Mouse (Mus musculus): ENCODE measurements around the gene Cdsn. TPM values are rescaled to one million over a fixed set of nuclear protein-coding genes. Genes with fewer than 3 reads are reported as not detected.

Gene Cdsn
- total RNA-seq, 4 experiments from 2014 or later: 0.29 to 1.1 TPM; not detected in 2

DNA sequence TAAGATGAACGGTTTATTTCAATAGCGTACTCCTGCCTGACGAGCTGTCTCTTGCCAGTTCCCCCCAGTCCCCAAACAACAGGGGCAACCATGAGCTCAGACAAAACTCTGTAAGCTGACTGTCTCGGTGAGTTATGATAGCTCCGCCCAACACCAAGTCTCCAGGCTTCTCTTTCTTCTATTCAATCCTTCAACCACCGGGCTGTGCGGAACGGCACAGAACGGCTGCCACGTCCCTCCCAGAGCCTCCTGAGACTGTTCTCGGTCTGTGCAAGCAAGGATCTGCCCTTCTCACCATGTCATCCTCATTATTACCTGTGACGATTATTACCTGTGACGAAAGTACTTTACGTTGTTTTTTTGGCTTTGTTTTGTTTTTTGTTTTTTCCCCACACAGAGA lies 18.9 kb downstream of the Cdsn start:
- no peak for DNase-seq (ENCODE audit: low spot score in 2 of 2)

DNA sequence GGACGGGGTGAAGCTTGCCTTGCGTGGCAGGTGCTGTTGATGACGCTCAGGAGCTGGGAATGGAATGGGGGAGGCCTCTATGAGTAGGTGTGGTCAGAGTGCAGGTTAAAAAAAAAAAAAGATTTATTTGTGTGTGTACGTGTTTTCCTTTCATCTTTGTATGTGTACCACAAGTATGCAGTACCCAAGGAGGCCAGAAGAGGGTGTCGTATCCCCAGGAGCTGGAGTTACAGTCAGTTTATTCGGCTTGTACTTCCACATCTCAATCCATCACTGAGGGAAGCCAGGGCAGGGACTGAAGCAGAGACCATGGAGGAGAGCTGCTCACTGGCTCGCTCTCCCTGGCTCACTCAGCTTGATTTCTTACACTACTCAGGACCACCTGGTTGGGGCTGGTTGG lies 19.5 kb downstream of the Cdsn start:
- no peak for DNase-seq (ENCODE audit: low spot score in 2 of 2)

DNA sequence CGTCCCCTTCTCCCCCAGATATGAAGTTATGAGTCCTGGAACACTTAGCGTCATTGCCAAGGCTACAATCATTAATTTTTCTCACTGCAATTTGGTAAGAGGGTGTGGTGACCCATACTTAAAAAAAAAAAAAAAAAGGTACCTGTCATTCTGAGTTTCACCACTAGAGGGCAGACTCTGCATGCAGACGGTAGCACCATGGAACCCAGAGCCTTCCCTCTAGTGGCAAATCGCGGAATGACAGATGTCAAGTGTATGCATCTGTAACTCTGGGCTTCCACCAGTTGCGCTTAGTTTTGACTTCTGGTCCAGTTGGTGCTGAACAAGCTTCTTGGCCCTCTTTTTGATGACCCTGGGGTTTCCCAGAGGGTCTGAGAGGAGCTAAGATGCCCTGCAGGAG lies 26.3 kb downstream of the Cdsn start:
- peak; percentile 45 to 57 for DNase-seq (ENCODE audit: low spot score in 2 of 2)

DNA sequence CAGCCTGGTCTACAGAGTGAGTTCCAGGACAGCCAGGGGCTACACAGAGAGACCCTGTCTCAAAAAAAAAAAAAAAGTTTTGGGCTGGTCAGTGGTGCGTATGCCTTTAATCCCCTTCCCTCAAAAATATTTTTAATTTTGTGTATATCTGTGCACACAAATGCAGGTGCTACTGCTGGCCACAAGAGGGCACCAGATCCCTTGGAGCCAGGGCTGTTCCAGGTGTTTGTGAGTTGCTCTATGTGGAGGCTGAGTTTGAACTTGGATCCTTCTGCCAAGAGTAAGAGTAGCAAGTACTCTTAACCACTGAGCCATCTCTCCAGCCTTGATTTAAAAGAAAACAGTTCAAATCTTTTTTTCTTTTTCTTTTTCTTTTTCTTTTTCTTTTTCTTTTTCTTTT lies 31.0 kb downstream of the Cdsn start:
- no peak for DNase-seq (ENCODE audit: low spot score in 2 of 2)

DNA sequence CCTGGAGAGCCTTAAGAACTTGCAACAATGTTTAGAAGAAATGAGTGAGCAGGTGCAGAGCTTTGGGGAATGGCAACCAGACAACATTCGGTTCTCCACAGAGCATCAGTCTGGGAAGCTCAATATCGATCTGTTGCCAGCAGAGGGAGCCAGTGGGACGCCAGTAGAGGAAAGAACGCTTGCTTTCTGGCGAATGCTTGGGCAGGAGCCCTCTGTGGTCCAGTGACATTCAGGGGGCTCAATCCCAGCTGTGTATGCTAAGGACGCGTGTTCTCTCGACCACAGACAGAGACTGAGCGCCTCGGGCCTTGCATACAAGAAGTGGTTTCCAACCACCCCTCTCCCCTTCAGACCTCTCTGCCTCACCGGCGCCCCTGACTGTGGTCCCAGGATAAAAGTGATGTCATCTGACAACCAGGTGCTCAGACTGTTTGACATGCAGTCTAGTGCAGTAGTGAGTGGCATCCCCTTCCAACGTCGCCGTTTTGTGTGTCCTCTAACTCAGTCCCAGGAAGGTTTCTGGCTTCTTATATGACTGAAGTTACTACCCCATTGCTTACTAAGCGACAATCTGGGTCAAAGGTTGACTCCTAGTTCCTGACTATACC lies 32.5 kb downstream of the Cdsn start:
- DNase-seq (ENCODE audit: low spot score in 2 of 2): peak; percentile 35 to 48

DNA sequence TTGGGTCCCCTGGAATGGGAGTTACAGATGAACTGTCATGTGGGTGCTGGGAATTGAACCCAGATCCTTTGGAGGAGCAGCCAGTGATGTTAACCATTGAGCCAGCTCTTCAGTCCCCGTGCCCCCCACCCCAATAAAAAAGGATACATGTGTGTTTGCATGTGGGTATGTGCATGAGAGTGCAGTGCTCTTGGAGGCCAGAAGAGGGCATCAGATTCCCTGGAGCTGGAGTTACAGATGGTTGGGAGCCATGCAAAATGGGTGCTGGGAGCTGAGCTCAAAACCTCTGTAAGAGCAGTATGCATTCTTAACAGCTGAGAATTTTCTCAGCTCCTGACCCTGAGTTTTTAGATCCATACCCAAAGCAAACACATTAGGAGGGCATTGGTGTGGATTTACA lies 35.4 kb downstream of the Cdsn start:
- DNase-seq (ENCODE audit: low spot score in 2 of 2): no peak

DNA sequence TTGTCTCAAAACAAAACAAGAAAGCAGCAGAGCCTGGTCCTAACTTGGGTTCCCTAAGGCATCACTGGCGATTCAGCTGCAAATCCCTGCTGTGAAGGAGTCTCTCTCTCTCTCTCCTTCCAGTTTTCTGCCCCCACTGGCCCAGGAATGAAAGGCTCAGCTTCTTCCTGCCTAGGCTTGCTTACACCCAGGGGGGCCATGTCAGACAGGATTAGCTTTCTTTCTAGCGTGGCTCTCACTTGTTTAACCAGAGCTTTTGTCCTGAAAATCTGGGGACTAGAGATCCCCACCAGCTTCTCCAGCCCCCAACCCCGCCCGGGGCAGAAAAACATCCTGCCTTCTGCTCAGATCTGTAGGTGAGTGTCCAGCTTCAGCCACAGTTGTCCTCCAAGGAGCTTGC lies 36.5 kb downstream of the Cdsn start:
- DNase-seq (ENCODE audit: low spot score in 2 of 2): no peak

DNA sequence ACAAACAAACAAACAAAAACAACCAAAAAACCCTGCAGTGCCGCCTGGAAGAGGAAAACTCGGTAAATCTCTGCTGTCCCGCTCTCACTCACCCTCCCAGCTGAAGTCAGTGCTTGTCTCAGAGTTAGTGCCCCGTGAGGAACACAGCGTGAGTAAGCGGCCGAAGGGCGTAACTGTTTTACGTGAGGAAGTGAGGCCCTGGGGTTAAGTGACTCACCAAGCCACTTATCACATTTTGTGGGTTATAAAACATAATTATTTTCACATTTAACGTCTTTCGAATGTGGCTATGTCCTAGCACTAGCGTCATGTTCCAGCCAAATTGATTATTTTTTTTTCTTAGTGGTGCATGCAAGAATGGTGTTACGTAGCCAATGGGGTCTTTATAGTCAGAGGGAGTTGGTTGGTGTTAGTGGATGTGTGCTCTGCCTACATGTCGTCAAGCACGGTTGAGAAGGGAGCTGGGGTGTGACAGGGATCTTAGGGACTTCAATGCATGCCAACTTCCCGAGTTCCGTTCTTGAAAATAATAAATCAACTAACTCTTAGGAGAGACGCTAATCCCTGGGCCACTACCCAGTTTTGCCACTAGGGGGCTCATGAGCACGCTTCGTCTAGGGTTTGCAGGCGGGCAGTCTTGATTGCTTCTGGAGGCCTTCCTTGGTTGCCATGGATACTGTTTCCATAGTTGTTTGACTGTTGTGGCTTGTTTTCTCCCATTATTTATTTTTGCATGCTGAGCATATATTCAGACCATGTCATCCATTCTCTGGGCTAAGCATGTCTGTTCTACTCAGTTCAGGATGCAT lies 38.7 kb downstream of the Cdsn start:
- peak; percentile 55 to 61 for DNase-seq (ENCODE audit: low spot score in 2 of 2)

DNA sequence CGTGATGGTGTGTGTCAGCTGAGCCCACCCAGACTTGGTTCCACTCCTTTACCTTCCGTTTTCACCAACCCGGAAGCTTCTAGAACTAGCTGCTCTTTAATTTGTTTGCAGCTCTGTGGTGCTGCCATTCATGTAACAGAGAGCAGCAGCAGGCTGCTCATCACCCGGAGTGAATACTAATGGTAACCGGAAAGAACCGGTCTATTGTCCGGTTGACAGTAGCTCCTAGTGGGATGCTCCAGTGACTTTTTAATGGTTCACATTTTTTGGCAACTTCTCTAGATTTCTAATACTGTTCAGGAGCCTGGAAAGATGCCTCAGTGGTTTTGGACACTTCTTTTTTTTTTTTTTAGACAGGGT lies 39.3 kb downstream of the Cdsn start:
- no peak for DNase-seq (ENCODE audit: low spot score in 2 of 2)

DNA sequence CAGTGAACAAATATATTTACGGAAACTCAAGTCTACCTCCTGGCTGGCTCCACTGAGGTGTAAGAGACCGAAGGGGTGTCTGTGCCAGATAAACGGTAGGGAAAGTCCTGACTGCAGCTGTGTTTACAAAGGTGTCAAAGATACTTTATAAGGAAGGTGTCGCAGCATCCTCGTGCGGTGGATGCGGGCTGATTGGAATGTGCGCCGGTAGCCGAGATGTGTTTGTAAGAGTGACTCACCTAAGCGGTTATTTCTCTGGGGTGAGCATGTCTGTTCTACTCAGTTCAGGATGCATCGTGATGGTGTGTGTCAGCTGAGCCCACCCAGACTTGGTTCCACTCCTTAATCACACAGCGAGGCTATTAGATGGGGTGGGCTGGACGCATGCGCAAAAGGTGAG lies 39.8 kb downstream of the Cdsn start:
- DNase-seq (ENCODE audit: low spot score in 2 of 2): no peak

DNA sequence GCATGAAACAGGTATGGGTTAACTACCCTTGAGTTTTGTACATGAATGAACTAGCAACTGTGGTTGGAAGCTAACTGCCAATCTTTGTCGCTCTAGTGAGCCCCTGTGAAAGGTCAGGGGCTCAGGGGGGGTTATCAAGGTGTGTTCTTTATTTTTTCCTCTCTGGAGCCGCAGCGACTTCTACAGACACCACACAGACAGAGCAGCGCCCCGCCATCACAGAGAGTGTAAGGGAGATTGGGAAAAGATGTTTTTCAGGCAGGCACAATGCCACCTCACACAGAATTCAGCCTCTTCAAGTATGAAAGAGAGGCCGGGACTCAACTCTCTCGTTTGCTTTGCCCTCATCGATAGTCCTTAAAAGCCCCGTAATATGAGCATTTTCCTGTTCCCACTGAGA lies 40.2 kb downstream of the Cdsn start:
- no peak for DNase-seq (ENCODE audit: low spot score in 2 of 2)

DNA sequence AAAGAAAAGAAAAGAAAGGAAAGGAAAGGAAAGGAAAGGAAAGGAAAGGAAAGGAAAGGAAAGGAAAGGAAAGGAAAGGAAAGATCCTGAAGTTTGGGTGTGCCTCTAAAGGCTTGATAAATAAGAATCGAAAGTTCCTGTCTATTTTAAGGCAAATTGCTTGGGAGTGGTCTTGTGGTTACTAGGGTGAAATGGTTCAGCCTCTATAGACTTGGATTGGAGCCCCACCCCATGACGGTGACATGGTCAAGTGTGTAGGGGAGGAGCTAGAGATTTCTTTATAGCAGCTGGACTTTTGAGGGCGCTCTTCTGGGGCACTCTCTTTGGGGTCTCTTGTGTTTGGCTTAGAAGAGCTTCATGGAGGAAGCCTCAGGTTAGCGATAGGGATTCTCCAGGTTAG lies 41.9 kb downstream of the Cdsn start:
- no peak for DNase-seq (ENCODE audit: low spot score in 2 of 2)

DNA sequence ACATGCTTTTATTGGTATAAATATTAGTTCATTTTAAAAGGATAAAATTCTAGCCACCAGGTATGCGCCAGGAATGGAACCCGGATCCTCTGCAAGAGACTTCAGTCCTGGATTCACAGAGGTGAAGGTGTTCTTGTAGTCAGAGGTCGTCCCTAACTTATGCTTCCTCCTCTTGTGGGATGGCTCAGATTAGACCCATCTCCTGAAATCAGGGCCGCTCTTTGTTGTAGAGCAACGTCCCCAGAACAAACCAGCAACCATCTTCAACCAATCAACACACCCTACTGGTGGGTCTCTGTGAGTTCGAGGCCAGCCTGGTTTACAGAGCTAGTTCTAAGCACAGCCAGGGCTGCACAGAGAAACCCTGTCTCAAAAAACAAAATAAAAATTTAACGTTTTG lies 42.5 kb downstream of the Cdsn start:
- DNase-seq (ENCODE audit: low spot score in 2 of 2): no peak

DNA sequence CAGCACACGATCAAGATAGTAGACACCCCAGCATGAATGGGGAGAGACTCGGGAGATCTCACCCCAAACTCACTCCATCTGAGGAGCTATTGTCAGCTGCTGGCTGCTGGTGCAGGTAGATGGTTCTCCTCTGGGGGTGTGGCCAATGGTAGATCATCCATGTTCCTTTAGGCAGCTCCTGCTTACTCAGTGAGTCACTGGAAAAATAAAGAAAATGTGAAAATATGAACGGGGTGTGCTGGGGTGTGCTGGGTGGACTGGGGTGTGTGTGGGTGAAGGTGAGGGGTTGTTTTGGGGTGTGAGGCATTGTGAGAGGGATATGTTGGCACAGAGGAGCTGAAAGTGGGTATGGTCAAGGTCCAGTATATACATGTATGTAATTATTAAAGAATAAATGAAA lies 45.5 kb downstream of the Cdsn start:
- DNase-seq (ENCODE audit: low spot score in 2 of 2): no peak

DNA sequence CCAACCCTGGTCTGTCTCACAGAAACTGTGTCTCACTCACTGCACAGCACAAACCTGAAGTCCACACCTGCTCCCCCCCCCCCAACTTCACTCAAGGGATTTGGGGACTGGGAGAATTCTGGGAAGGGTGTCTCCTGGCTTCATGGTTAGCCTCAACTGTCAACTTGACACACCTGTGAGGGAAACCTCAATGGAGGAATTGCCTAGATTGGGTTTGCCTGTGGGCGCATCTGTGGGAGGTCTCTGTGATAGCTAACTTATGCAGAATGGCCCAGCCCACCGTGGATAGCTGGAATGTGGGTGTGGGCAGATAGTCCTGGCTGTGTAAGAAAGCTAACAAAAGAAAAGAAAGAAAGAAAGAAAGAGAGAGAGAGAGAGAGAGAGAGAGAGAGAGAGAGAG lies 49.3 kb downstream of the Cdsn start, which contains the start of gene Sfta2:
Gene Sfta2, plus strand, starts transcription at position 301 of the 400 bp plus-strand sequence.
- no peak for DNase-seq (ENCODE audit: low spot score in 2 of 2)

DNA sequence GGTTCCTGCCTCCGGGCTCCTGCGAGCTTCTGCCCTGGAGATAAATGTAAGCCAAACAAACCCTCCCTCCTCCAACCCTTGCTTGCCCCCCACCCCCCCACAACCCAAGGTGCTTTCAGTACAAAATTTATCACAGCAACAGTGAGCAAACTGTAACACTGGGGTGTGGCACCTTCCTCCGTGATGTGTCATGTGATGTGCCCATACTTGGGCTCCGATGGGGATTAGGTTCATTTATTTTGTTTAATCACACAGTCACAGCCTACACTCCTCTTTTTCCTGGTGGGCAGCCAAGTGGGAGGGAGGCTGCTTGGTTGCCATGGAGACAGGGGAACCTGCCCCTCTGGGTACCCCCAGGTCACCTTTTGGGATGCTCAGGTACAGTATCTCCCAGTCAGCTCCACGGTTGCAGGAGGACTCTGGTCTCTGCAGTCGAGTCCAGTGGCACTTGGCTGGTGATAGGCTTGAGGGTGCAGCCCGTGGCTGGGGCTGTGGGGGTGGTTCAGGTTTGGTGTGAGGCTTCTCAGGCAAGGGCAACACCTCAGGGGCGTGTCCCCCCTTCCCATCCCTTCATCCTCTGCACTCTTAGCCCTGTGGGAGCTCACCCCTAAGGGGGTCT lies 49.9 kb downstream of the Cdsn start:
- DNase-seq (ENCODE audit: low spot score in 2 of 2): no peak

Other genes with a start within 250 kb of the Cdsn start
- under 1 TPM in 3 of 4 experiments, not detected in 1; 0.17 to 0.65 (median 0.21) TPM for gene H2-Q1, start 231.7 kb upstream of the Cdsn start, total RNA-seq (2022)
- gene H2-Q2, start 209.9 kb upstream of the Cdsn start, total RNA-seq (2022): under 1 TPM; 0.38 to 0.90 (median 0.45) TPM
- 1 to 10 TPM; 3.2 to 5.2 (median 4.0) TPM for gene H2-Q4, start 172.5 kb upstream of the Cdsn start, total RNA-seq (2022)
- 1 to 10 TPM in 1 of 4 experiments, under 1 TPM in 3; 0.68 to 1.1 (median 0.87) TPM for gene H2-Q6, start 127.3 kb upstream of the Cdsn start, total RNA-seq (2022)
- gene H2-Q7, start 113.0 kb upstream of the Cdsn start, total RNA-seq (2022): 1 to 10 TPM in 3 of 4 experiments, under 1 TPM in 1; 0.94 to 1.6 (median 1.2) TPM
- gene H2-Q10, start 82.0 kb upstream of the Cdsn start, total RNA-seq (2022): under 1 TPM in 3 of 4 experiments, not detected in 1; 0.07 to 0.78 (median 0.29) TPM
- not detected for gene Pou5f1, start 46.1 kb upstream of the Cdsn start, total RNA-seq (2022)
- gene Tcf19, start 35.3 kb upstream of the Cdsn start, total RNA-seq (2022): under 1 TPM; 0.32 to 0.67 (median 0.51) TPM
- gene Cchcr1, start 35.0 kb upstream of the Cdsn start, total RNA-seq (2022): 1 to 10 TPM in 3 of 4 experiments, under 1 TPM in 1; 0.82 to 1.3 (median 1.1) TPM
- gene Psors1c2, start 18.9 kb upstream of the Cdsn start, total RNA-seq (2022): not detected
- gene 2300002M23Rik, start 15.3 kb downstream of the Cdsn start, total RNA-seq (2022): not detected
- not detected for gene Sfta2, start 49.4 kb downstream of the Cdsn start, total RNA-seq (2022)
- not detected for gene Gm9573, start 74.5 kb downstream of the Cdsn start, total RNA-seq (2022)
- not detected for gene Mucl3, start 91.6 kb downstream of the Cdsn start, total RNA-seq (2022)
- gene Vars2, start 115.5 kb downstream of the Cdsn start, total RNA-seq (2022): 10 to 100 TPM in 2 of 4 experiments, 1 to 10 TPM in 2; 9.0 to 15.4 (median 10.3) TPM
- 10 to 100 TPM; 16.0 to 21.6 (median 17.9) TPM for gene Gtf2h4, start 121.6 kb downstream of the Cdsn start, total RNA-seq (2022)
- gene Ddr1, start 152.5 kb downstream of the Cdsn start, total RNA-seq (2022): 10 to 100 TPM; 13.7 to 20.0 (median 15.9) TPM

Measured in gastrocnemius, adult 8-10 months (tissue).